In genomic region chr7:110615792-110616191, GRCm38 (mm10) we compare ENCODE assay signal across 7 mouse cellular contexts. TPM values are rescaled to one million over a fixed set of nuclear protein-coding genes. Genes with fewer than 3 reads are reported as not detected.
DNase-seq lines count a peak whose midpoint lies in the region; ATAC-seq lines count a peak whose summit lies in the region.

No protein-coding gene starts in this region.

- no peak overlapping the region for H3K9ac ChIP-seq in embryonic facial prominence, embryonic 13.5 days
- H3K9ac ChIP-seq in heart, embryonic 14.5 days (ENCODE audit: low read length), result peak overlapping the region; percentile 90
- no peak overlapping the region for H3K9ac ChIP-seq in midbrain, embryonic 15.5 days

- H3K4me3 ChIP-seq in embryonic facial prominence, embryonic 13.5 days, result peak overlapping the region; percentile 92
- H3K4me3 ChIP-seq in heart, embryonic 14.5 days (ENCODE audit: control insufficient read depth in 1 of 2, insufficient read depth in 1 of 2, low read depth in 1 of 2, low read length in 2 of 2), result peak overlapping the region in 1 of 2 experiments; percentile 86; a peak in 2 of 4 replicates
- no peak overlapping the region; the same call in 1 of the 2 replicates for H3K4me3 ChIP-seq in midbrain, embryonic 15.5 days

- no peak for ATAC-seq in embryonic facial prominence, embryonic 13.5 days (ENCODE audit: insufficient number of reproducible peaks, insufficient read depth, low FRiP score, low TSS enrichment, low read depth)
- ATAC-seq in heart, embryonic 14.5 days (ENCODE audit: insufficient number of reproducible peaks, insufficient read depth, low FRiP score, low read depth), result no peak
- ATAC-seq in midbrain, embryonic 15.5 days (replicated peaks), result no peak

- H3K36me3 ChIP-seq in embryonic facial prominence, embryonic 13.5 days, result no peaks in the 10 kb centered on the region
- H3K36me3 ChIP-seq in heart, embryonic 14.5 days (ENCODE audit: control insufficient read depth, insufficient read depth, low read length), result no peaks in the 10 kb centered on the region
- H3K36me3 ChIP-seq in midbrain, embryonic 15.5 days (replicated peaks), result no peaks in the 10 kb centered on the region

- no peaks in the 10 kb centered on the region for H3K9me3 ChIP-seq in embryonic facial prominence, embryonic 13.5 days
- no peaks in the 10 kb centered on the region for H3K9me3 ChIP-seq in heart, embryonic 14.5 days (ENCODE audit: control insufficient read depth, low read length)
- H3K9me3 ChIP-seq in midbrain, embryonic 15.5 days, result no peaks in the 10 kb centered on the region

- peak; percentile 80 for DNase-seq in kidney, postnatal 14 days
- no peak for DNase-seq in T-cell, adult 2 months (ENCODE audit: low spot score)
- DNase-seq in gastrocnemius, postnatal 25 days, result no peak
- no peak for DNase-seq in layer of hippocampus, postnatal 36 days

- peaks cover 3% of the 10 kb centered on the region; the same call in 1 of the 2 replicates for H3K27me3 ChIP-seq in embryonic facial prominence, embryonic 13.5 days
- no peaks in the 10 kb centered on the region; the same call in 1 of the 2 replicates for H3K27me3 ChIP-seq in heart, embryonic 14.5 days (ENCODE audit: control insufficient read depth, insufficient read depth, low read length)
- H3K27me3 ChIP-seq in midbrain, embryonic 15.5 days (replicated peaks), result 0 out of 2 replicates have a peak, but pooled peaks cover 8% of the 10 kb centered on the region

- 11% methylated on average over 11 of the region's 11 CpGs for WGBS in embryonic facial prominence, embryonic 13.5 days
- WGBS in heart, embryonic 14.5 days, result 16% methylated on average over 11 of the region's 11 CpGs
- WGBS in midbrain, embryonic 15.5 days, result 16% methylated on average over 11 of the region's 11 CpGs

- H3K27ac ChIP-seq in embryonic facial prominence, embryonic 13.5 days, result no peak overlapping the region
- H3K27ac ChIP-seq in heart, embryonic 14.5 days (replicated peaks in 1 of 2; ENCODE audit: control insufficient read depth in 1 of 2, insufficient read depth in 1 of 2, low read depth in 2 of 2, low read length in 2 of 2), result peak overlapping the region; percentile 39 to 99; a peak in 3 of 4 replicates
- H3K27ac ChIP-seq in midbrain, embryonic 15.5 days, result no peak overlapping the region

- H3K4me1 ChIP-seq in embryonic facial prominence, embryonic 13.5 days, result peaks cover 18% of the 10 kb centered on the region
- peaks cover 19 to 34% of the 10 kb centered on the region in 2 experiments for H3K4me1 ChIP-seq in heart, embryonic 14.5 days (ENCODE audit: control insufficient read depth in 2 of 2, insufficient read depth in 2 of 2, low read length in 2 of 2)
- H3K4me1 ChIP-seq in midbrain, embryonic 15.5 days, result peaks cover 30% of the 10 kb centered on the region

- H3K4me2 ChIP-seq in embryonic facial prominence, embryonic 13.5 days, result peak overlapping the region; percentile 82
- peak overlapping the region; percentile 86 for H3K4me2 ChIP-seq in heart, embryonic 14.5 days (ENCODE audit: low read length)
- peak overlapping the region; percentile 95; the same call in 1 of the 2 replicates for H3K4me2 ChIP-seq in midbrain, embryonic 15.5 days

RNA-seq across cellular contexts. Expression of gene Sbf2, which starts 1.1 kb away (rescaled TPM):
- polyA plus RNA-seq in embryonic facial prominence, embryonic 13.5 days (2015; fragmentation: Nextera tagmentation; extraction: Ambion mirVana), result 29.9 and 31.6 TPM in 2 replicates
- 37.1 and 38.4 TPM in 2 replicates for polyA plus RNA-seq in heart, embryonic 14.5 days (2014; fragmentation: Nextera tagmentation; extraction: Ambion mirVana)
- 63.9 and 69.6 TPM in 2 replicates for polyA plus RNA-seq in midbrain, embryonic 15.5 days (2015; fragmentation: Nextera tagmentation; extraction: Ambion mirVana)
- 10 to 100 TPM; 11.2 to 12.4 TPM for total RNA-seq in gastrocnemius, postnatal 25 days (2021)
- total RNA-seq in layer of hippocampus, postnatal 36 days (2021), result 10 to 100 TPM; 71.2 to 91.3 TPM

RNA-seq across cellular contexts. Expression of gene Adm, which starts 11.7 kb away (rescaled TPM):
- 2.9 TPM in 2 replicates for polyA plus RNA-seq in embryonic facial prominence, embryonic 13.5 days (2015; fragmentation: Nextera tagmentation; extraction: Ambion mirVana)
- polyA plus RNA-seq in heart, embryonic 14.5 days (2014; fragmentation: Nextera tagmentation; extraction: Ambion mirVana), result 13.7 and 15.3 TPM in 2 replicates
- 4.3 and 4.8 TPM in 2 replicates for polyA plus RNA-seq in midbrain, embryonic 15.5 days (2015; fragmentation: Nextera tagmentation; extraction: Ambion mirVana)
- total RNA-seq in gastrocnemius, postnatal 25 days (2021), result 1 to 10 TPM; 3.1 to 3.4 TPM
- total RNA-seq in layer of hippocampus, postnatal 36 days (2021), result 1 to 10 TPM; 1.8 to 2.4 TPM

Comparison
In these comparisons a context has a peak if more than half of its experiments do, and no peak if none do; other contexts are left out.
1. H3K27ac ChIP-seq: peak in heart, embryonic 14.5 days (2 of 2); none in embryonic facial prominence, embryonic 13.5 days (single experiment) and midbrain, embryonic 15.5 days (single experiment).
2. Peak in every context shown above with its lines, with median percentiles within 50 percentile points of each other: H3K4me2 ChIP-seq.